Mouse (Mus musculus): ENCODE data around the gene Faap20. TPM values are rescaled to one million over a fixed set of nuclear protein-coding genes. Genes with fewer than 3 reads are reported as not detected.

Gene Faap20
- total and polyA plus RNA-seq, 3 experiments: 31.0 to 45.0 (median 36.4) TPM

- H3K4me2 ChIP-seq (ENCODE audit: insufficient read depth, low read depth, poor library complexity, severe bottlenecking): no peak overlapping the region
- no peak overlapping the region for H3K27ac ChIP-seq (ENCODE audit: insufficient read depth, low read depth)
- no peaks in the 10 kb centered on the region for H3K36me3 ChIP-seq (replicated peaks in 1 of 2; ENCODE audit: control insufficient read depth in 1 of 2, insufficient read depth in 1 of 2, low read length in 1 of 2)
- TF ChIP-seq USF2 (conservative IDR thresholded peaks at IDR 0.05; ENCODE audit: low read depth, low read length): no peak
- no peak for TF ChIP-seq BHLHE40 (IDR thresholded peaks at IDR 0.05; ENCODE audit: low read depth, low read length)
- TF ChIP-seq CHD2 (IDR thresholded peaks at IDR 0.05; ENCODE audit: low read length): no peak
- TF ChIP-seq TBP (conservative IDR thresholded peaks at IDR 0.05; ENCODE audit: low read depth, low read length): no peak
- TF ChIP-seq RCOR1 (conservative IDR thresholded peaks at IDR 0.05; ENCODE audit: low read depth, low read length): no peak
- TF ChIP-seq JUND (conservative IDR thresholded peaks at IDR 0.05; ENCODE audit: low read depth, low read length): no peak
- no peak for TF ChIP-seq CTCF (conservative IDR thresholded peaks at IDR 0.05 in 1 of 2, IDR thresholded peaks at IDR 0.05 in 1 of 2; ENCODE audit: low read depth in 2 of 2, low read length in 2 of 2)
- TF ChIP-seq MAX (IDR thresholded peaks at IDR 0.05; ENCODE audit: low read length): no peak
- TF ChIP-seq MYC (IDR thresholded peaks at IDR 0.05; ENCODE audit: low read depth, low read length): no peak
- dilution Hi-C loops (cut with MboI; ENCODE audit: extremely low pct_ligation_motif_present, extremely low pct_unique_long_range_greater_than_20kb, low sequenced_read_pairs): no loop called here
- in situ Hi-C loops (cut with MboI; ENCODE audit: low pct_ligation_motif_present, low pct_unique_long_range_greater_than_20kb, low sequenced_read_pairs): no loop called here
- H3K9ac ChIP-seq (ENCODE audit: insufficient read depth, low read depth): no peak overlapping the region
- H3K4me3 ChIP-seq (replicated peaks in 1 of 3; ENCODE audit: low read depth in 2 of 3, low read length in 2 of 3, poor library complexity in 1 of 3): no peak overlapping the region
- H3K9me3 ChIP-seq (replicated peaks; ENCODE audit: low read length): no peaks in the 10 kb centered on the region
- H3K4me1 ChIP-seq (ENCODE audit: control insufficient read depth in 1 of 2, insufficient read depth in 2 of 2): peaks cover 0 to 9% of the 10 kb centered on the region in 2 experiments; a peak in 2 of 4 replicates
- H3K79me2 ChIP-seq (replicated peaks; ENCODE audit: control insufficient read depth, extremely low read depth, insufficient read depth, poor library complexity, severe bottlenecking): no peaks in the 10 kb centered on the region
- H3K27me3 ChIP-seq (replicated peaks): peaks cover 37% of the 10 kb centered on the region
- DNase-seq (ENCODE audit: extremely low read depth): no peak
These were observed 38.1 kb downstream of the Faap20 start for GRCm38 (mm10) chr4:155287713-155288112.

- DNase-seq (ENCODE audit: extremely low read depth): no peak
- peaks cover 0 to 7% of the 10 kb centered on the region in 2 experiments; a peak in 2 of 4 replicates for H3K4me1 ChIP-seq (ENCODE audit: control insufficient read depth in 1 of 2, insufficient read depth in 2 of 2)
- no peaks in the 10 kb centered on the region for H3K9me3 ChIP-seq (replicated peaks; ENCODE audit: low read length)
- dilution Hi-C loops (cut with MboI; ENCODE audit: extremely low pct_ligation_motif_present, extremely low pct_unique_long_range_greater_than_20kb, low sequenced_read_pairs): no loop called here
- no peak overlapping the region for H3K27ac ChIP-seq (ENCODE audit: insufficient read depth, low read depth)
- H3K9ac ChIP-seq (ENCODE audit: insufficient read depth, low read depth): no peak overlapping the region
- H3K79me2 ChIP-seq (replicated peaks; ENCODE audit: control insufficient read depth, extremely low read depth, insufficient read depth, poor library complexity, severe bottlenecking): no peaks in the 10 kb centered on the region
- no peaks in the 10 kb centered on the region for H3K36me3 ChIP-seq (replicated peaks in 1 of 2; ENCODE audit: control insufficient read depth in 1 of 2, insufficient read depth in 1 of 2, low read length in 1 of 2)
- H3K4me2 ChIP-seq (ENCODE audit: insufficient read depth, low read depth, poor library complexity, severe bottlenecking): no peak overlapping the region
- in situ Hi-C loops (cut with MboI; ENCODE audit: low pct_ligation_motif_present, low pct_unique_long_range_greater_than_20kb, low sequenced_read_pairs): no loop called here
- TF ChIP-seq GABPA (IDR thresholded peaks at IDR 0.05; ENCODE audit: insufficient replicate concordance, low read depth, low read length): no peak
- TF ChIP-seq MYC (IDR thresholded peaks at IDR 0.05; ENCODE audit: low read depth, low read length): no peak
- TF ChIP-seq ZC3H11A (IDR thresholded peaks at IDR 0.05; ENCODE audit: low read depth, low read length): no peak
- TF ChIP-seq JUN (IDR thresholded peaks at IDR 0.05; ENCODE audit: insufficient read depth, low read depth, low read length): no peak
- TF ChIP-seq RCOR1 (conservative IDR thresholded peaks at IDR 0.05; ENCODE audit: low read depth, low read length): no peak
- TF ChIP-seq CHD2 (IDR thresholded peaks at IDR 0.05; ENCODE audit: low read length): no peak
- peak in 1 of 2 experiments; percentile 46; a peak in 2 of 4 replicates for TF ChIP-seq CTCF (conservative IDR thresholded peaks at IDR 0.05 in 1 of 2, IDR thresholded peaks at IDR 0.05 in 1 of 2; ENCODE audit: low read depth in 2 of 2, low read length in 2 of 2)
- peak; percentile 19 for TF ChIP-seq RAD21 (IDR thresholded peaks at IDR 0.05; ENCODE audit: low read depth, low read length)
- TF ChIP-seq TCF12 (IDR thresholded peaks at IDR 0.05; ENCODE audit: low read depth, low read length): no peak
- TF ChIP-seq CHD1 (IDR thresholded peaks at IDR 0.05; ENCODE audit: low read depth, low read length): no peak
- no peak for TF ChIP-seq POLR2A (IDR thresholded peaks at IDR 0.05; ENCODE audit: low read depth, low read length)
- TF ChIP-seq ZKSCAN1 (IDR thresholded peaks at IDR 0.05; ENCODE audit: borderline replicate concordance, low read depth, low read length): no peak
- no peak for TF ChIP-seq HCFC1 (IDR thresholded peaks at IDR 0.05; ENCODE audit: low read depth, low read length)
- TF ChIP-seq MAFK (IDR thresholded peaks at IDR 0.05; ENCODE audit: insufficient replicate concordance, low read length): no peak
- no peak for TF ChIP-seq POLR2AphosphoS2 (IDR thresholded peaks at IDR 0.05; ENCODE audit: low read depth, low read length)
- peak; percentile 31 for TF ChIP-seq SMC3 (IDR thresholded peaks at IDR 0.05; ENCODE audit: low read depth, low read length)
- TF ChIP-seq ELF1 (IDR thresholded peaks at IDR 0.05; ENCODE audit: low read depth, low read length): no peak
- no peak for TF ChIP-seq NELFE (IDR thresholded peaks at IDR 0.05; ENCODE audit: low read depth, low read length)
- no peak for TF ChIP-seq ZNF384 (IDR thresholded peaks at IDR 0.05; ENCODE audit: low read depth, low read length)
- no peak for TF ChIP-seq EP300 (IDR thresholded peaks at IDR 0.05; ENCODE audit: low read length)
- no peak for TF ChIP-seq MAX (IDR thresholded peaks at IDR 0.05; ENCODE audit: low read length)
- no peak overlapping the region for H3K4me3 ChIP-seq (replicated peaks in 1 of 3; ENCODE audit: low read depth in 2 of 3, low read length in 2 of 3, poor library complexity in 1 of 3)
- H3K27me3 ChIP-seq (replicated peaks): peaks cover 33% of the 10 kb centered on the region
These were observed 39.0 kb downstream of the Faap20 start for GRCm38 (mm10) chr4:155288586-155288985.
